Mouse (Mus musculus): ENCODE data around the gene Micu1.
A peak's percentile ranks its signal among the peaks of the same experiment; 100 is the strongest.
"Not testable (repeated sequence)": the region's sequence is repeated elsewhere in the genome, so short reads cannot be mapped to it uniquely, and the experiment has no call there.

The Micu1 gene

GRCm38 (mm10) chr10:59702207-59703032, at the start of gene Micu1:
Micu1 (plus strand) TSS chr10:59702477.
- peak; percentile 94 to 97 for DNase-seq

- DNase-seq, result no peak
Observed at GRCm38 (mm10) chr10:59656799-59657198, 45.5 kb upstream of the Micu1 start.

DNA sequence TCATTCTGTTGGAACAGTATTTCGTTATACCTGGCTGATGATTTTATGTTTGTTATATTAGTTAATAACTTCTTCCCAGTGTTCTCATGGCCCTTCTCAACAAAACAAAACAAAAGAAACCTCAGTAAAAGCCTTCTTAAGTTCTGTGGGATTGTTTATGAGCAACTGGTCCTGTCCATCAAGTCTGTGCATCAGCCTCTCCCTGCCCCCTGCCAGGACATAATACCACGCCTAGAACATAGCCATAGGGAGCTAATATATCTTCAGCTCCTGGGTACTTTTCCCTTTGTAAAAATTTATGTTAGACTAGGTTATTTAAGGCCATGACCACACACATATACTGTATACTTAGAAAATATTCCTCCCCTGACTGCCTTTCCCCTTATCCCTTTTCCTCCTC, 37.5 kb upstream of the Micu1 start:
- DNase-seq, result no peak

DNA sequence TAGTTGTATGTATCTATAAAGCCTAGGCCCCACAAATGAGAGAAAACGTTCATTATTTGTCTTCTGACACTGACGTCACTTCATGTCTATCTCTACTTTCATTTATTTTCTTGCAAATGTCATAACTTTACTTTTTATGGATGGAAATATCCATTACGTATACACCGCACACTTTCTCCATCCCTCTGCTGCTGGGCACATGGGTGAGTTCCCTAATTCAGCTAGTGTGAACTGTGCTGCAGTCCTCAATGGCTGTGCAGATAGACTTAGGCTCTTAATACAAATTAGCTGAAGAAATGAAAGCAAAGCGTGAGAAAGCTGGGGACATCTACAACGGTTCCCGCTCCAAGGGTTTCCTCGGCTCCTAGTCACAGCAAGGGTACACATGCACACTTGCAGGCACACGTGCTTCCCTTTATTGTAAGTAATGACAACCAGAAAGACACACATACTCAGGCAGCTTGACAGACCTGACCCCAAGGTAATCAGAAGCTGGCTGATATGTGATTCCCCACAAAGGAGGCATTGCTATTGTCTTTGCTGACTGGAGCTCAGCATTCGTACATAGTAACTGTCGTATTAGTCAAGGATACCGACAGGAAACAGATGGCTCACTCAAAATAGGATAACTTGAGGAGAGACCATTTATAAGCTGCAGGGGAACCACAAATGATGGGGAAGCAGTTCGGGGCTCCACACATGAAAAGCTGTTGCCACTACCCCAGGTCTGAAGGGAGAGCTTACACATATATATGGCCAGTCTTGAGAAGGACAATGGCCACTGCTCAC, 36.6 kb upstream of the Micu1 start:
- DNase-seq, result peak; percentile 17 to 45

GRCm38 (mm10) chr10:59667377-59667776, 34.9 kb upstream of the Micu1 start:
- DNase-seq, result peak; percentile 73 to 76

DNA sequence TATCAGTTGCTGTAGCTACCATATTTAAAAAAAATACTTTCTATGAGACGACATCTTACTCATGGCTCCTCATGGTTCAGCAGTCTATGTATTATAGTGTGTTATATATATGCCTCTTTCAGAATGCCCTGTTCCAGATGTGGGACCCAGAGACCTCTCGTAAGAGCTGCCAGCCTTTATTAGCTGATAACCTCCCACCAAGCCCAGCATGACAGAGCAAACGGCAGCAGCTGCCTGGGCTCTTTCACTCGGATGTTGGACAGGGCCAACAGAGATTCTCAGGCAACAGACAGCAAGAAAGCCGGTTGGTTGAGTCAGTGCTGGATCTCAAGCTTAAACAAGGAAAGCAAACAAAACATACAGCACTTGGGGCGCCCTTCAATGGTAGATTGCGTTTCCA, 33.8 kb upstream of the Micu1 start:
- DNase-seq, result no peak

DNA sequence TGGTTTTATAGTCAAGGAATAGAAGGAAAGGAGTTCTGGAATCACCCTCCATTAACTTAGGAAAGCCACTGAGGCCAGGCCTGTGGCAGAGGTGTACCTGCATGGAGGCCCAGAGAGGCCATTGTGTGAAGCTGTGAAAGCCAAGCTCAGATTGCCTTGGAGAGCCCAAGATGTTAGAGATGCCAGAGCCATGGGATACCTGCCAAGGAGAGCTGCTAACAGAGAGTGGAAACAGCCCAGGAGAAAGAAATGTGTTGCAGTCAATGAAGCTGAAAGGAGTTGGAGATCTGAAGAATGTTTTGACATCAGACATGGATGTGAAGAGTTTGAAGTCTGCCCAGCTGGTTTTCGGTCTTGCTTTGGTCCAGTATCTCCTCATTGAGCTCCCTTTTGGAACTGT, 24.4 kb upstream of the Micu1 start:
- DNase-seq, result peak; percentile 59 to 73

DNA sequence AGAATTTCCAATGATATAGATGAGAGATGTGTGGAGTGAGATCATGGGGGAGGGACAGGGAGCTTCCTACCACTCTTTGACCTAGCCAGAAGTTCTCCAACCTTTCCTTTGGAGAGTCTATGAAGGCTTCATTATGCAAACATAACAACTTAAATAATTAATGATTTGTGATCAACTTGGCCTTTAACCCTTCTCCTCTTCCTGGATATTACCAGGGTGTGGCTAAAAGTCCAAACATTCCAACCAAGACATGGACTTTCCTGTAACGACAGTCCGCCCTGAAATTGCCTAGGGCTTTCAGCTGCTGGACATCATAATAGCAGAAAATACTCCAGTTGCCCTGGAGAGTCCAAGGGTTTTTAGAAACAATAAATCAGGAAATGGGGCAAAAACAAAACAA, 23.1 kb upstream of the Micu1 start:
- no peak for DNase-seq

GRCm38 (mm10) chr10:59685586-59685985, 16.7 kb upstream of the Micu1 start:
- DNase-seq, result not testable (repeated sequence)

GRCm38 (mm10) chr10:59687126-59687525, 15.2 kb upstream of the Micu1 start:
- no peak for DNase-seq

- DNase-seq, result no peak
Observed at GRCm38 (mm10) chr10:59689836-59690235, 12.4 kb upstream of the Micu1 start.

DNA sequence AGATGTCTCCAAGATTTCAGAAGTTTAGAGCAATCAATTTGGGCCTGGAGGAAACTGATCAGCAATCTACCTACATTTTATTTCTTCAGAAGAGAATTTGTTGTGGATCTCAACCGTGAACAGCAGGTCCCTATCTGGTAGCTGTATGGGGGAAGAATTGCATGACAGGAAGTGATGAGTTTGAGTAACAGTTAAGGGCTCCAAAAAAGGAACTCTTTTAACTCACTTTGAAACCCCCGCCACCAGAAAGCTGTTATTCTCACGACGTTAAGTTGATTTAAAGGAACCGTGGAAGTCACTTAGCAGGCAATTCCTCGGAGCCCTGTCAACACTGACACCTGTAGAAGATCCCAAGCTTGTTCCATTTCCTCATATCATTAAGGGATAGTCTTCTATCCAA, 9.8 kb upstream of the Micu1 start:
- no peak for DNase-seq

- no peak for DNase-seq
Observed at GRCm38 (mm10) chr10:59694104-59694503, 8.2 kb upstream of the Micu1 start.

DNA sequence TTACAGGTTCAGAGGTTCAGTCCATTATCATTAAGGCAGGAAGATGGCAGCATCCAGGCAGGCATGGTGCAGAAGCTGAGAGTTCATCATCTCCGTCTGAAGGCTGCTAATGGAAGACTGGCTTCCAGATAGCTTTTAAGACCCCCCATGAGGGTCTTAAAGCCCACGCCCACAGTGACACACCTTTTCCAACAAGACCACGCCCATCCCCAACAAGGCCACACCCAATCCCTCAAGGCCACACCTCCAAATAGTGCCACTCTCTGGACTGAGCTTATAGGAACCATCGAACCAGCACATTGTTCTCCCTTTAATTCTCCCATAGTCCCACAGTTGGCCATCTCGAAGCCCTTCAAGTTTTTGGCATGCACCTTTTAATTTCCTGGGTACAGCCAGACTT, 2.8 kb upstream of the Micu1 start:
- no peak for DNase-seq

DNA sequence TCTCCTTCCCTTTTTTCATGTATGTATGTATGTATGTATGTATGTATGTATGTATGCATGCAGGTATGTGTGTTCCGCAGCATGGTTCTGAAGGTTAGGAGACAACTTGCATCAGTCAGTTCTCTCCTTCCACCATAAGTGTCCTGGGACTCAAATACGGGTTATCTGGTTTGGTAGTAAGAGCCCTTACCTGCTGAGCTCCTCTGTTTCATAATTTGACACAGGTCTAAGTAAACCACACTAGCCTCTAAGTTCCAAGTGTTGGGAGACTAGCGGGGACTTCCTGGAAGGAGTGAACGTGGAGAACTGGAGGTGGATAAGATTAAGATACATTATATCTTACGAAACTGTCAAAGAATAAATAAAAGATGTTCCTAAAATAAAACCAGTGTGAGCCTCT, 472 bp upstream of the Micu1 start:
- no peak for DNase-seq

DNA sequence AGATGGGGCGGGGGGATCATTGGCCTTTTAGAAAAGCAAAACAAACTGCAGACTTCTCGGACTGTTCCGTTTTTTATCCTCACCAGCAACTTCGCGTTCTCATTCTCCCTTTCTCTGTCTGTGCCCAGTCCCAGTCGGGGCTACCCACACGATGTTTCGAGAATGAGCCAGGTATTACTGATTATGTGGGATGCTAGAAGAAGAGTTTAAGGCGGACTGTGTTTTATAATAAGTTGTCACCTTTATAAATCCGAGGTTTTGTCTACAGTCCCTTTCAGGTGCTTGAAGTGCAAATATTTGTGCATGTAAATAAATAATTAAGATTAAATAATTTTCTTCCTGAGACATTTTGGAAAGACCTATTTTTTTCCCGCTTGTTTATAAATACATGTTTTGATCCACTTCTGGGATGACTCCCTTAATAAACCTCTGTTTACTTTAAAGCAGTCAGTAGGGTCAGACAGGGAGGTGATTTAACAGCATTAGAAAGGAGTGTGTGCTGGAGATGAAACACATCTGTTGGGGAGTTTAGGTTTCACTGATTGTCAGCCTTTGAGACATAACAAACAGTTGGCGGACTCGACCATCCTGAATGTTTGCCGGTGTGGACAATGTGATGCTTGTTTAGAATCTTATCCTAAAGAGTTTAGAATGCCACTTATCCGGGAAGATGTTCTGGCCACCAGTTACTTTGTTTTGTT, 933 bp downstream of the Micu1 start:
- DNase-seq, result no peak

GRCm38 (mm10) chr10:59706991-59707546, 4.8 kb downstream of the Micu1 start:
- DNase-seq, result no peak

DNA sequence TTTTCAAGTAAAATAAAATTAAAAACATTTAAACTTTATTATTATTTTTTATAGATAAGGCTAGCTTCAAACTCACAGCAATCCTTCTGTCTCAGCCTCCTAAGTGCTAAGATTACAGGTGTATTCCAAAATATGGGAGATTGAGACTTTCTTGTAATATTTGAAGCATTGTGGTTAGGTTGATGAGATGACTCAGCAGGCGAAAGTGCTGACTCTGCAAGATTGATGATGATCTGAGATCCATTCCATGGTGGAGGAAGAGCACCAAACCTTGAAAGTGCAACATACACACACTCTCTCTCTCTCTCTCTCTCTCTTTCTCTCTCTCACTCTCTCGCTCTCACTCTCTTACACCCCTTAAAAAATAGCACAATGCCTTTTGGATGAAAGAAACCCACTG, 5.3 kb downstream of the Micu1 start:
- DNase-seq, result no peak

- peak; percentile 51 to 76 for DNase-seq
Observed at GRCm38 (mm10) chr10:59709281-59709680, 7.0 kb downstream of the Micu1 start.

DNA sequence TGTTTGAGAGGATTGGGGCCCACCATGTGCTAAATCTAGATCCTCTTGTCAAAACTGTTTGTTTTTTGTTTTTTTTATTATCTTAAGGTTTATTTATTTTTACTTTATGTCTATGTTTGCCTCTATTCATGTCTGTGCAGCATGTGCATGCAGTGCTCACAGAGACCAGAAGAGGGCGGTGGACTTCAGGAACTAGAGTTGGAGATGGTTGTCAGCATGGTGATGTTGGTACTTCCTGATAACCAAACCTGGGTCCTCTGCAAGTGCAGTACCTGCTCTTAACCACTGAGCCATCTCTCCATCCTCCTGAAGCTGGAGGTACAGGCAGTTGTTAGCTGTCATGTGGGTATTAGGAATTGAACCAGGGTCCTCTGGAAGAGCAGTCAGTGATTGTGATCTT, 8.0 kb downstream of the Micu1 start:
- DNase-seq, result peak in 1 of 2 experiments; percentile 44

DNA sequence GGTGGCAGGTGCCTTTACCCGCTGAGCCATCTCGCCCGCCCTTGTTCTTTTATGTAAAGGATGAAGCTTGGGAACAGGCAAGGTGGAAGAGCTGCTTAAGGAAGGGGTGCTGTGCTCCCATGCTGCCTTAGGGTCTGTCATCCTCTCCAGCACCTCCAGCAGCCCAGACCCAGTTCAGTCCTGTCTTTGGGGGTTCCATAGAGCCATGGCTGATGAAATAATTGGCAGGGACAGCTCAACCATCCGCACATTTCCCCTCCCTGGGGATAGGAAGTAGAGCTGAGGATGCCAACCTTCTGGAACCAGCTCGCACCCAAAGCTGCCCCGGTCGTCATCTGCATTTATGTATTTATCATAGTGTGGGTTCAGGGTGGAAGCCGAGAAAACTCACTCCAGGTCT, 9.8 kb downstream of the Micu1 start:
- peak; percentile 58 to 68 for DNase-seq

GRCm38 (mm10) chr10:59720017-59720416, 17.7 kb downstream of the Micu1 start:
- no peak for DNase-seq

- DNase-seq, result no peak
Observed at GRCm38 (mm10) chr10:59721555-59721954, 19.3 kb downstream of the Micu1 start.
